Mouse (Mus musculus) midbrain, embryonic 14.5 days (tissue): ENCODE results near the gene Ankrd42. TPM values are rescaled to one million over a fixed set of nuclear protein-coding genes. Genes with fewer than 3 reads are reported as not detected.

Source experiments
- ATAC-seq: fragments of 200-750 bp; cut with Nextera tagmentation; 2 replicates; pipeline ENCODE4 v1.8.0; 2017; ENCODE audit warnings: moderate number of reproducible peaks, moderate library complexity; ENCODE audit not compliant: low FRiP score, low TSS enrichment
- DNase-seq: peaks from one replicate; pipeline ENCODE4 v3.0.0-alpha.2; 2015
- H3K27ac ChIP-seq: fragments of 300-500 bp; sonication (generic); replicated peaks from 2 replicates; pipeline ENCODE4 v1.5.1; 2014; ENCODE audit warnings: mild to moderate bottlenecking, low read depth, low read length, moderate library complexity
- H3K27me3 ChIP-seq: fragments of 300-500 bp; sonication (generic); 2 replicates; pipeline ENCODE4 v1.6.1; 2014; ENCODE audit warnings: low read length, control low read depth, mixed read lengths; ENCODE audit not compliant: control insufficient read depth, insufficient read depth
- H3K36me3 ChIP-seq: fragments of 300-500 bp; sonication (generic); 2 replicates; pipeline ENCODE4 v1.6.1; 2014; ENCODE audit warnings: low read length, control low read depth; ENCODE audit not compliant: control insufficient read depth, insufficient read depth
- H3K4me1 ChIP-seq: fragments of 300-500 bp; sonication (generic); 2 replicates; pipeline ENCODE4 v1.6.1; 2014; ENCODE audit warnings: mild to moderate bottlenecking, antibody characterized with exemption, low read length, control low read depth; ENCODE audit not compliant: control insufficient read depth, insufficient read depth
- H3K4me2 ChIP-seq: fragments of 300-500 bp; sonication (generic); 2 replicates; pipeline ENCODE4 v1.6.1; 2014; ENCODE audit warnings: mild to moderate bottlenecking, low read length, moderate library complexity
- H3K4me3 ChIP-seq: fragments of 300-500 bp; sonication (generic); replicated peaks from 2 replicates; pipeline ENCODE4 v1.5.1; 2014; ENCODE audit warnings: low read depth, low read length
- H3K9ac ChIP-seq: fragments of 300-500 bp; sonication (generic); replicated peaks from 2 replicates; pipeline ENCODE4 v1.6.1; 2014; ENCODE audit warnings: mild to moderate bottlenecking, low read length, moderate library complexity
- H3K9me3 ChIP-seq: fragments of 300-500 bp; sonication (generic); 2 replicates; pipeline ENCODE4 v1.6.1; 2016; ENCODE audit warnings: low read length, control low read depth, mixed read lengths; ENCODE audit not compliant: control insufficient read depth
- WGBS: fragments of 180-500 bp; shearing (Covaris S2); extraction: QIAGEN DNeasy Blood & Tissue Kit; methylation state at CpG from one replicate; pipeline ENCODE4 v1.1.7; 2014; 5-methylcytosine and 5-hydroxymethylcytosine counted together
- polyA plus RNA-seq: library from polyadenylated mRNA; unstranded; fragments of >200 nt; fragmentation: Nextera tagmentation; extraction: Ambion mirVana; gene quantifications from 2 replicates; pipeline ENCODE4 v1.2.1, GENCODE M21; 2014

The Ankrd42 gene
- polyA plus RNA-seq, 1 experiment from 2014 or later: 15.8 TPM

DNA sequence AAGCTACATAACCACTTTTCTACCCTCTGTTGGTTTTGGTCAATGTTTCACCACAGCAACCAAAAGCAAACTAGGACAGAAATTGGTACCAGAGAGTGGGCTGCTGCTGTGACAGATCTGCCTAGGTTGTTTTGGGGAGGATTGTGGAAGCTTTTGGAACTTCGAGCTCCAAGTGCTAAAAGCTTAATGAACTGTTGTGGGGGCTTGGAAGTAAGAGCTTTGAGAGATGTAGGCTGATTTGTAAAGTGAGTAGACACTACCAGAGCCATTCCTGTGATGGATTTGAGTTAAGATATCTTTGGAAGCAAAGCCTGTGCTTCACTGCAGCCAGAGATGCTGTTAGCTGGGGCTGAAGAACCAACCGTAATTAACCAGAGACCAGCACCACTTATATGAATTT, 46.1 kb downstream of the Ankrd42 start:
- Histone ChIP-seq H3K27me3 (no peaks in the 10 kb centered on the region), H3K27ac (no peak overlapping the region), H3K4me3 (no peak overlapping the region), H3K9me3 (no peaks in the 10 kb centered on the region), H3K36me3 (no peaks in the 10 kb centered on the region), H3K4me2 (no peak overlapping the region), H3K4me1 (no peaks in the 10 kb centered on the region), H3K9ac (no peak overlapping the region)
- DNase-seq (no peak), ATAC-seq (no peak)
- 92% methylated on average over 2 of the region's 2 CpGs for WGBS

DNA sequence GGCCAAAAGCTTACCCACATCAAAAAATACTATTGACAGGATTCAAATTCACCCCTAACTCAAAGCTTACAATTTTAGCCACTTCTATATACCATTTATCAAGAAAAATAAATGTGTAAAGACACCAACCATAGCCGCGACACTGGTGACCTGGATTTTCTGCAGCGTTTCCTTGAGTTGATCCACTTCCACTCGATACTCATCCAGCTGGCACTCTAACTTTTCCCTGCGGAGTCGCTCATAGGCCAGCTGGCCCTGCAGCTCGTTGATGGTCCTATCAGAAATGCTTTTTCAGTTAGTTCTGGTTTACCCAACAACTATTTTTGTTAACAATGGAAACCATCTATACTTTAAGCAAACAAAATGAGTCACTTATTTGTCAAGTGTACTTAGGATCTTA, 47.0 kb downstream of the Ankrd42 start:
- Histone ChIP-seq H3K27me3 (no peaks in the 10 kb centered on the region), H3K4me1 (no peaks in the 10 kb centered on the region), H3K9me3 (no peaks in the 10 kb centered on the region), H3K36me3 (no peaks in the 10 kb centered on the region), H3K27ac (no peak overlapping the region), H3K4me2 (no peak overlapping the region), H3K9ac (no peak overlapping the region), H3K4me3 (no peak overlapping the region)
- ATAC-seq: no peak
- 91% methylated on average over 7 of the region's 7 CpGs for WGBS
- no peak for DNase-seq

DNA sequence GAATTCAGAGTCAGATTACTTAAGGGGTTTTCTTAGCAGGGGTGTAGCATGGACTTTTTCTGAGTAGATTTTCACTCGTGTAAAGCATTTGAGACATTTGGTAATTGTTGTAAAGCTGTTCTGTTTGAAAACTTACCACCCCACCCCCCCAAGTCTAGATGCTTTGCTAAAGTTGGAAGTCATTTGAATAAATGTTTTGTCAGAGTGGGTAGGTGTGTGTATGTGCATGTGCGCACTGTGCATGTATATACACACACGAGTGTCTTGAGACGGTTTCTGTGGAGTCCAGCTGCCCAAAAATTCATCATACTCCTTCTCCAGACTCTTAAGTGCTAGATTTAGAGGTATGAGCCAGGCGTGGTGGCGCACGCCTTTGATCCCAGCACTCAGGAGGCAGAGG, 53.4 kb downstream of the Ankrd42 start:
- Histone ChIP-seq H3K27me3 (no peaks in the 10 kb centered on the region), H3K36me3 (peaks cover 27% of the 10 kb centered on the region), H3K9ac (no peak overlapping the region), H3K4me2 (no peak overlapping the region), H3K4me1 (no peaks in the 10 kb centered on the region), H3K27ac (no peak overlapping the region), H3K4me3 (no peak overlapping the region), H3K9me3 (no peaks in the 10 kb centered on the region)
- ATAC-seq: no peak
- 93% methylated on average over 7 of the region's 7 CpGs for whole genome bisulfite sequencing
- no peak for DNase-seq

DNA sequence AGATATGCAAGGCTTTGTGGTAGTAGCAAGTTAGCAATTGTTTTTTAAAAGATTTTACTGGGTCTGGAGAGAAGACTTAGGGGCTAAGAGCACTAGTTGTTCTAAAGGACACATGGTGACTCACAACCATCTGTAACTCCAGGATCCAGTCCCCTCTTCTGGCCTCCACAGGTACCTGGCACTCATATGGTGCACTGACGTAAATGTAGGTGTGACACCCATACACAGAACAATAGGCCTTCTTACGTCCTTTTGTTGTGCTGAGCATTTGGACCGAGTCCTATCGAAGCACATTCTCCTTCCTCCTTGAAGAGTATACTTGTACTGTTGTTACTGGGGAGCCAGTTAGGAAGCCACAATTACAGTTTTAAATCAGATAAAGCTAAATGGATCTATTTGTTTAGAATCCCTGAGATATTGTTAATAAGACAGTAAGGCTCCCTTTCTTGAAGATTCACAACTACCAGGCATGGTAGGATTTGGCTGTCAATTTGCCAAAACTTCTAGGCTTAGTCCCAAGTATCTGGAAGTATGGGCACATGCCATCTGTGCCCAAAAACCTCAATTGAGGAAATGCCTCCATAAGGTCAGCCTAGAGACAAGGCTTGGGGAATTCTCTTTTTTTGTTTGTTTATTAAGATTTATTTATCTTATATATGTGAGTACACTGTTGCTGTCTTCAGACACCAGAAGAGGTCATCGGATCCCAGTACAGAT, 56.3 kb downstream of the Ankrd42 start:
- no peaks in the 10 kb centered on the region for H3K4me1 ChIP-seq
- no peak for ATAC-seq
- 91% methylated on average over 5 of the region's 5 CpGs for WGBS
- no peak overlapping the region for H3K27ac ChIP-seq
- no peak for DNase-seq
- no peaks in the 10 kb centered on the region for H3K27me3 ChIP-seq
- no peaks in the 10 kb centered on the region for H3K9me3 ChIP-seq
- H3K9ac ChIP-seq: no peak overlapping the region
- H3K36me3 ChIP-seq: peaks cover 40% of the 10 kb centered on the region
- no peak overlapping the region for H3K4me3 ChIP-seq
- no peak overlapping the region for H3K4me2 ChIP-seq

DNA sequence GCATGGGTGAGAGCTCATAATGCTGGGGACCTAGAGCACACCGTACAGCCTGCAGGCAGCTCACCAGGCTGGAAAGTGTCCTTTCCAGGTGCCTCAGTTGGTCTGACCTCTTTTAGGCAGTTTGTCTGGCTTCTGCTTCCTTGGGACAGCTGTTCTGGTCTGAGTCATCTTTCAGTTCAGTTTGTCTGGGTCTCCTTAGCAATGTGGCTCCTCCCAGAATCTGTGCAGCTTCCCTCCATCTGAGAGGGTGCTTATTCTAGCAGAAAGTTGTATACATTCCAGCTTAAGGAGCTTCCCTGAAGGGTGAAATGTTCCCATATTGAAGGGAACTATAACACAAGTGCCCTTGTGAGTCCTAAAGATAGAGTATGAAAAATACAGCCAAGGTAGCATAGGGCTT, 70.2 kb downstream of the Ankrd42 start:
- DNase-seq (no peak), ATAC-seq (no peak)
- no peak overlapping the region for H3K4me2 ChIP-seq
- no peak overlapping the region for H3K27ac ChIP-seq
- no peak overlapping the region for H3K9ac ChIP-seq
- H3K9me3 ChIP-seq: no peaks in the 10 kb centered on the region
- peaks cover 37% of the 10 kb centered on the region for H3K36me3 ChIP-seq
- H3K27me3 ChIP-seq: no peaks in the 10 kb centered on the region
- 100% methylated on average over 1 of the region's 1 CpGs for WGBS
- no peak overlapping the region for H3K4me3 ChIP-seq
- H3K4me1 ChIP-seq: peaks cover 5% of the 10 kb centered on the region

DNA sequence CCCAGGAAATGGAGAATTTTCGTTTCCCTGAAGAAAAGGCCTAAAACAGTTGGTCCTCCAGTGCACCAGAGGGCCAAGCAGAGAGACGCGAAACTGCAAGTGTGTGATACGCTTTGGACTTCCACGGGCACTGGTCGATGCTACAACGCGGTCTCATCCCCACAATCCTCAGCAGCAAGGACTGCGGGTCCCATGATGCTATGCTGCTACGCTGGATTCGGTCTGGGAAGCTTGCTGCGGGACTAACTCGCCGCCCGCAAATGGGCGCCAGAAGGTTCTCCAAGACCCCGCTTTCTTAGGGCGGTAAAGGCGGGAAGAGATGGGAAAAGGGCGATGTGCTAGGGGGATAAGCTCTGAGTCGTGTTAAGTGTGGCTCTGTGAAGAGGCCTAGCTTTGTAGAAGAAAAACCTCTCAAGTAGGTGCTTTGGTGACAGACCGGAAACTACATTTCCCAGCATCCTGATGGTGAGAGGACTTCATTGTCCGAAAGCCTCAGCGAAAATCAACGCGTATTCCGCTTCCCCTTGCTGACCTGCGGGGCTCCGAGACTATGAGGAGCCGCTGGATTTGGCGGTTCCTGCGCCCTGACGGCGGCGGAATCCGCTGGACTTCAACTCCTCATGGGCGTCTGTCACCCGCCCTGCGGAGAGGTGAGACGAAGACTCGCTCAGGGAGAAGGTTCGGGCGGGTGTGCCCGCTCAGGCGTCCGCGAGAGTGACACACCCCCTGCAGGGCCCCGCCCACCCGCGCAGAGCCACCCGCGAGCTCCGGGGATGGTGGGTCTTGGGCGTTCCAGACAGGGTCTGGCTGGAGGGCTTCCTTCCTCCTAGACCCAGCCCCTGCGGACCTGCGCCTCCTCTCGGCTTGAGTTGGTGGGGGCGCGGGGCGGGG, 75.7 kb downstream of the Ankrd42 start, which contains the start of gene Ccdc90b:
TSS of gene Ccdc90b (plus strand) at position 164 of the 891 bp plus-strand sequence.
- under 1% methylated on average over 60 of the region's 60 CpGs for WGBS
- H3K9me3 ChIP-seq: no peaks in the 10 kb centered on the region
- H3K27me3 ChIP-seq: no peaks in the 10 kb centered on the region
- H3K4me2 ChIP-seq: peak within 1 kb of the TSS; percentile 51
- peak within 1 kb of the TSS; percentile 94 for H3K27ac ChIP-seq
- peak within 1 kb of the TSS; percentile 69 for H3K4me3 ChIP-seq
- peak within 1 kb of the TSS; percentile 77 for H3K9ac ChIP-seq
- DNase-seq: peak; percentile 96
- peak; percentile 97 for ATAC-seq
- H3K4me1 ChIP-seq: peaks cover 7% of the 10 kb centered on the region
- H3K36me3 ChIP-seq: peaks cover 17% of the 10 kb centered on the region

DNA sequence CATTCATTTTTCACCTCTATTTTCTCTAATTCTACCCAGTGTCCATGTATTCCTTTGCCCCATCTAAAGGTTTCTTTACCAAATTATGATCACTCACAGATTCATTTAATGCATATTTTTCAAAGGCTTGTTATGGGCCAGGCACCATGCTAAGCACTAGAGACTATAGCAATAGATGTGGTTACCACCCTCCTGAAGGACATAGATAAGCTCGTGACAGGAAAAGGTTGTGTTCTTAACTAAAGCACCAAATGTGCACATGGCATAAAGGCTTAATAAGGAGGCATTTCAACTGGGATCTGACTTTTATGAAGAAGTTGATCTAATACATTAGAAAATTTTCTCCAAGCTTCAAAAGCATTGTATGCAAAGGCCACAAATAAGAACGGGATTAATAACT, 78.2 kb downstream of the Ankrd42 start:
- Histone ChIP-seq H3K4me3 (no peak overlapping the region), H3K9me3 (no peaks in the 10 kb centered on the region), H3K27me3 (no peaks in the 10 kb centered on the region), H3K9ac (no peak overlapping the region), H3K4me2 (no peak overlapping the region), H3K4me1 (peaks cover 7% of the 10 kb centered on the region), H3K36me3 (0 out of 2 replicates have a peak, but pooled peaks cover 1% of the 10 kb centered on the region), H3K27ac (no peak overlapping the region)
- WGBS: 96% methylated on average over 2 of the region's 2 CpGs
- ATAC-seq (no peak), DNase-seq (no peak)

DNA sequence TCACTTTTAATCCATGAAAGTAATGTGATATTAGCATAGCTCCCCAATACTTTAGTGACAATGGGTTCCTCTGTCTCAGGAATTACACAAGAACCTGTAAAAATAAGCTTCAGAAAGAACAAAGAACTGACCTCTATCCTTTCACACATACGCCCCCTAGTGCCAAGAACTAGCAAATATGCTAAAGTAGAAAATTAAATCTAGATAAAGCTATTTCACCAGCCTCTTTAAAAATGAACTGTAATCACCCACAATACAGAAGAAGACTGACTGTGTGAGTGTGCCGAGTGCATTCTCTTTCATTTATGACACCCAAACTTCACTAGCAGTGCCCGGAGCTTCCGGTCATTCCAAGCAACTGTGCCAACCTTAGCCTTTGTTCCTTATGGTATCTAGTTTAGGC, 86.0 kb downstream of the Ankrd42 start:
- no peaks in the 10 kb centered on the region for H3K36me3 ChIP-seq
- H3K27me3 ChIP-seq: no peaks in the 10 kb centered on the region
- no peak overlapping the region for H3K4me2 ChIP-seq
- H3K4me1 ChIP-seq: no peaks in the 10 kb centered on the region
- no peaks in the 10 kb centered on the region for H3K9me3 ChIP-seq
- no peak overlapping the region for H3K27ac ChIP-seq
- ATAC-seq: peak; percentile 66; the same call in 1 of the 2 replicates
- no peak overlapping the region for H3K9ac ChIP-seq
- no peak overlapping the region for H3K4me3 ChIP-seq
- DNase-seq: peak; percentile 87
- 57% methylated on average over 4 of the region's 4 CpGs for WGBS
